Mouse (Mus musculus): ENCODE data around the gene Slc6a4. TPM values are rescaled to one million over a fixed set of nuclear protein-coding genes. Genes with fewer than 3 reads are reported as not detected.

Slc6a4 gene
- polyA plus RNA-seq, 1 experiment from 2014 or later: 0.25 TPM

- Histone ChIP-seq H3K27me3 (peaks cover 70% of the 10 kb centered on the region), H3K4me1 (replicated peaks) (peaks cover 24% of the 10 kb centered on the region), H3K9me3 (no peaks in the 10 kb centered on the region), H3K4me2 (peak overlapping the region; percentile 85), H3K36me3 (no peaks in the 10 kb centered on the region), H3K9ac (peak overlapping the region; percentile 64), H3K4me3 (peak overlapping the region; percentile 47), H3K27ac (replicated peaks) (no peak overlapping the region)
- 1% methylated on average over 21 of the region's 21 CpGs for WGBS
- peak; percentile 83 for ATAC-seq (ENCODE audit: low read depth)
These were observed 1.1 kb upstream of the Slc6a4 start for GRCm38 (mm10) chr11:76997305-76997704.

- no peaks in the 10 kb centered on the region for H3K36me3 ChIP-seq
- 8% methylated on average over 24 of the region's 24 CpGs for WGBS
- no peaks in the 10 kb centered on the region for H3K9me3 ChIP-seq
- no peak overlapping the region for H3K27ac ChIP-seq (replicated peaks)
- peak overlapping the region; percentile 47 for H3K4me3 ChIP-seq
- H3K27me3 ChIP-seq: peaks cover 78% of the 10 kb centered on the region
- peak overlapping the region; percentile 64 for H3K9ac ChIP-seq
- peak overlapping the region; percentile 85 for H3K4me2 ChIP-seq
- ATAC-seq (ENCODE audit: low read depth): no peak
- peaks cover 24% of the 10 kb centered on the region for H3K4me1 ChIP-seq (replicated peaks)
These were observed 363 bp downstream of the Slc6a4 start for GRCm38 (mm10) chr11:76998705-76999226.

GRCm38 (mm10) chr11:77000741-77001140 lies 2.3 kb downstream of the Slc6a4 start:
- WGBS: 71% methylated on average over 5 of the region's 5 CpGs
- Histone ChIP-seq H3K4me3 (no peak overlapping the region), H3K9ac (no peak overlapping the region)

DNA sequence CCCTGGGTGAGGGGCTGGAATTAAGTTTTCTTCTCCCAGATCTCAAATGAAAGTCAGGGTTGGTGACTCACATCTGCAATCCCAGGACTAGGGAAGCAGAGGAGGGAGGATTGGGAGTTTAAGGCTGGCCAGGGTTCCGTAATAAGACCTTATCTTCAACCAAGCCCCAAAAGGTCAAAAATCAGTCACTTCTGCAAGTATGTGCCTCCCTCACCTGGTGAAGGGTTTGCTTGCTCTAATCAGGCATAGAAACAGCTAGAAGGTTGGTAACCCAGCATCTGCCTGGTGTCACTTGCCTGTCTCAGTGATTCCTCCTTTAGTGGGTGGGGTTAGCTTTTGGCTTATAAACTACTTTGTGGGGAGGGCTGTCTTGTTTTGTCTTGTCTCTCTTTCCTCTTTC lies 4.0 kb downstream of the Slc6a4 start:
- Histone ChIP-seq H3K36me3 (no peaks in the 10 kb centered on the region), H3K27me3 (peaks cover 56% of the 10 kb centered on the region), H3K4me2 (no peak overlapping the region), H3K4me3 (no peak overlapping the region), H3K9me3 (no peaks in the 10 kb centered on the region), H3K4me1 (replicated peaks) (peaks cover 17% of the 10 kb centered on the region), H3K27ac (replicated peaks) (no peak overlapping the region), H3K9ac (no peak overlapping the region)
- WGBS: 81% methylated on average over 1 of the region's 1 CpGs
- ATAC-seq (ENCODE audit: low read depth): no peak

More at GRCm38 (mm10) chr11:77000741-77001140, 2.3 kb downstream of the Slc6a4 start:
- H3K4me2 ChIP-seq: no peak overlapping the region
- no peak overlapping the region for H3K27ac ChIP-seq (replicated peaks)
- H3K36me3 ChIP-seq: no peaks in the 10 kb centered on the region
- H3K9me3 ChIP-seq: no peaks in the 10 kb centered on the region
- no peak for ATAC-seq (ENCODE audit: low read depth)
- H3K27me3 ChIP-seq: peaks cover 72% of the 10 kb centered on the region
- peaks cover 24% of the 10 kb centered on the region for H3K4me1 ChIP-seq (replicated peaks)

- no peak for ATAC-seq (ENCODE audit: low read depth)
These were observed 7.5 kb downstream of the Slc6a4 start for GRCm38 (mm10) chr11:77005881-77006280.

GRCm38 (mm10) chr11:77006616-77007015 lies 8.2 kb downstream of the Slc6a4 start:
- no peaks in the 10 kb centered on the region for H3K4me1 ChIP-seq (replicated peaks)
- ATAC-seq (ENCODE audit: low read depth): no peak
- H3K27ac ChIP-seq (replicated peaks): no peak overlapping the region
- no peak overlapping the region for H3K4me3 ChIP-seq
- 48% methylated on average over 6 of the region's 6 CpGs for WGBS
- H3K36me3 ChIP-seq: no peaks in the 10 kb centered on the region
- no peak overlapping the region for H3K4me2 ChIP-seq
- H3K9me3 ChIP-seq: no peaks in the 10 kb centered on the region
- H3K27me3 ChIP-seq: peaks cover 14% of the 10 kb centered on the region
- H3K9ac ChIP-seq: no peak overlapping the region

More at GRCm38 (mm10) chr11:77005881-77006280, 7.5 kb downstream of the Slc6a4 start:
- no peaks in the 10 kb centered on the region for H3K36me3 ChIP-seq
- H3K4me3 ChIP-seq: no peak overlapping the region
- no peak overlapping the region for H3K9ac ChIP-seq
- H3K9me3 ChIP-seq: no peaks in the 10 kb centered on the region
- no peaks in the 10 kb centered on the region for H3K4me1 ChIP-seq (replicated peaks)
- WGBS: 58% methylated on average over 4 of the region's 4 CpGs
- peaks cover 21% of the 10 kb centered on the region for H3K27me3 ChIP-seq
- no peak overlapping the region for H3K27ac ChIP-seq (replicated peaks)
- no peak overlapping the region for H3K4me2 ChIP-seq

GRCm38 (mm10) chr11:77009069-77010025 lies 10.9 kb downstream of the Slc6a4 start:
- Histone ChIP-seq H3K4me2 (no peak overlapping the region), H3K9me3 (no peaks in the 10 kb centered on the region), H3K27me3 (no peaks in the 10 kb centered on the region), H3K4me1 (replicated peaks) (no peaks in the 10 kb centered on the region), H3K4me3 (no peak overlapping the region), H3K27ac (replicated peaks) (no peak overlapping the region), H3K9ac (no peak overlapping the region), H3K36me3 (no peaks in the 10 kb centered on the region)
- ATAC-seq (ENCODE audit: low read depth): no peak
- 78% methylated on average over 16 of the region's 16 CpGs for WGBS

DNA sequence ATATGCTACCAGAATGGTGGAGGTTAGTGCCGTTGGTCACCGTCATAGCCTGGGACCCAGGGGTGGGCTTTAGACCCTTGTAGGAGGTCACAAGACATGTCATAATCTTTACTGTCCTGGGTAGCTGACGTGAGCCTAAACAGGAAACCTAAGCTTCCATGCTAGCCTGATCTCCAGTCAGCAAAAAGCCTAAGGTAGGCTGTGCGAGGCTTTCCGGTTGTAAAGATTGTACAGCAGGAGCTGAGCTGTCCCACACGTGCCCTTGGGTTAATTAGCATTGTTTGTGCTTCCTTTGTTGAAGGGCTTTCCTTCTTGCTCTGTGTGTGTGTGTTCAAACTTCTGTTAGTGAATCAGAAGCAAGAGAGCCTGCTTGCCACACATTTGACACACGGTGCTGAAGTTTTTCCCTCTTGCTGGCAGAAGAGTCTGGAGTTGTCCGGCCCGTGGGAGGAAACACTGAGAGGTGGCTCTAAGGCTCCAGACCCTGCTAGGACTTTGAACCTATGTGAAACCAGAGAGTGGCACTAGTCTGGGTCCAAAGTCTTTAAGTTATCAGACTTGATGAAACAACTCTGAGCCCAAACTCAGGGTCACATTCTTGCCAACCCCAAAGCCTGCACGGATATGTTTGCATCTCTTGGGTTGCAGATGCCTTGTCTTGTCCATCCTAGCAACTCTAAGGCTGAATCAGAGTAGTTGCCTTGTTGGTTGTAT lies 12.5 kb downstream of the Slc6a4 start:
- no peak overlapping the region for H3K27ac ChIP-seq (replicated peaks)
- no peak overlapping the region for H3K4me2 ChIP-seq
- 83% methylated on average over 10 of the region's 10 CpGs for WGBS
- H3K9me3 ChIP-seq: no peaks in the 10 kb centered on the region
- H3K4me1 ChIP-seq (replicated peaks): no peaks in the 10 kb centered on the region
- no peaks in the 10 kb centered on the region for H3K36me3 ChIP-seq
- no peak overlapping the region for H3K9ac ChIP-seq
- H3K27me3 ChIP-seq: no peaks in the 10 kb centered on the region
- no peak overlapping the region for H3K4me3 ChIP-seq
- no peak for ATAC-seq (ENCODE audit: low read depth)

DNA sequence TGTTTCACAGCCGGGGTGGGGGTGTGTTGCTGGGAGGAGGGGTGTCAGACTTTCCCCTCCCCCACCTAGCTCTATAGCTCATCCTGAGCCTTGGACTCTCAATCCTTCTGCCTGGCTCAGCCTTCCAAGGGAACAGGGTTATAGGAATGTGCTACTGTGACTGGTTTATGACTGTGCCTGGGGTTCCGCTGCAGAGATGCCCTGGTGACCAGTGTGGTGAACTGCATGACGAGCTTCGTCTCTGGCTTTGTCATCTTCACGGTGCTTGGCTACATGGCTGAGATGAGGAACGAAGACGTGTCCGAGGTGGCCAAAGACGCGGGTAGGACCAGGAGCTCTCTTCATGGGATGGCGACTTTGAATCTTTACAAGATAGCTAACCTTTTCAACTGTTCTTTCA lies 19.6 kb downstream of the Slc6a4 start:
- Histone ChIP-seq H3K27me3 (no peaks in the 10 kb centered on the region), H3K4me1 (replicated peaks) (no peaks in the 10 kb centered on the region), H3K27ac (replicated peaks) (no peak overlapping the region), H3K4me3 (no peak overlapping the region), H3K9ac (no peak overlapping the region), H3K9me3 (no peaks in the 10 kb centered on the region), H3K36me3 (no peaks in the 10 kb centered on the region), H3K4me2 (no peak overlapping the region)
- ATAC-seq (ENCODE audit: low read depth): no peak
- 54% methylated on average over 11 of the region's 11 CpGs for WGBS

DNA sequence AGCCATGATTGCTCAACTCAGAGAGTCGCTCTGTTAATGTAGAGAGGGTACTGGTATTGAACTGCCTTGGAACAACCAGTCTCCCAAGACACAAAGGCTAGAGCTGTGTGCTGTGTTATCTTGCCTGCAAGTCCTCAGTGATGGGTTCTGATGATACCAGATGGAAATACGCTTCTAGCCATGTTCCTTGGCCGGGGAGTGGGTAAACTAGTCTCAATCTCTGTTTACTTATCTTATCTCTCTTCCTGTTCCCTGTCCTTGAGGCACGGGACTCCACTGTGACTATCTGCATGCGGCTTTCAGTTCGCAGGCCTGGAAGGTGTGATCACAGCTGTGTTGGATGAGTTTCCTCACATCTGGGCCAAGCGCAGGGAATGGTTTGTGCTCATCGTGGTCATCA lies 21.1 kb downstream of the Slc6a4 start:
- Histone ChIP-seq H3K4me3 (no peak overlapping the region), H3K4me1 (replicated peaks) (no peaks in the 10 kb centered on the region), H3K9ac (no peak overlapping the region), H3K36me3 (no peaks in the 10 kb centered on the region), H3K9me3 (no peaks in the 10 kb centered on the region), H3K4me2 (no peak overlapping the region), H3K27me3 (no peaks in the 10 kb centered on the region), H3K27ac (replicated peaks) (no peak overlapping the region)
- ATAC-seq (ENCODE audit: low read depth): no peak
- WGBS: 90% methylated on average over 8 of the region's 8 CpGs

GRCm38 (mm10) chr11:77021749-77022396 lies 23.5 kb downstream of the Slc6a4 start:
- H3K9me3 ChIP-seq: no peaks in the 10 kb centered on the region
- H3K27me3 ChIP-seq: no peaks in the 10 kb centered on the region
- H3K36me3 ChIP-seq: no peaks in the 10 kb centered on the region
- H3K4me1 ChIP-seq (replicated peaks): no peaks in the 10 kb centered on the region
- no peak overlapping the region for H3K27ac ChIP-seq (replicated peaks)
- no peak for ATAC-seq (ENCODE audit: low read depth)
- no peak overlapping the region for H3K4me2 ChIP-seq
- no peak overlapping the region for H3K4me3 ChIP-seq
- WGBS: 76% methylated on average over 9 of the region's 9 CpGs
- H3K9ac ChIP-seq: no peak overlapping the region

DNA sequence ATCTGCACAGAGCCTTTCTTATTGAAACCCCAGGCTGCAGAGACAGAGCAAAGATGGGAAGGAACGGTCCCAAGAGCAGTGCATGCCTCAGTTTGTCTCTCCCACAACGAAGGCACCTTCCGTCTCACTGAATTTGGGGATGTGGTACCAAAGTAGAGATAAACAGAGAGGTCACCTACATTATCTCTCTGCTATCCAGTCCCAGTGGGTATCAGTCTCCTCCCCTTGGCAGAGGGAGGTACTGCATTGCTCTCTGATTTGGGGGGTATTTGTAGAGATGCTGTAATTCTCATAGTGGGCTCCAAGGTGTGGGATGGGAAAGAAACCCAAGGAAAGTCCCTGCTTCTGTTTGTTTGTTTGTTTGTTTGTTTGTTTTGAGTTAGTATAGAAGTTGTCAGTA lies 28.2 kb downstream of the Slc6a4 start:
- no peak overlapping the region for H3K27ac ChIP-seq (replicated peaks)
- no peak for ATAC-seq (ENCODE audit: low read depth)
- H3K4me1 ChIP-seq (replicated peaks): no peaks in the 10 kb centered on the region
- WGBS: 76% methylated on average over 3 of the region's 3 CpGs
- H3K4me2 ChIP-seq: no peak overlapping the region
- H3K9ac ChIP-seq: no peak overlapping the region
- no peak overlapping the region for H3K4me3 ChIP-seq
- no peaks in the 10 kb centered on the region for H3K9me3 ChIP-seq
- H3K36me3 ChIP-seq: no peaks in the 10 kb centered on the region
- H3K27me3 ChIP-seq: no peaks in the 10 kb centered on the region
